Mouse (Mus musculus) MEL (cell line): ENCODE data around the gene Irf1. TPM values are rescaled to one million over a fixed set of nuclear protein-coding genes. Genes with fewer than 3 reads are reported as not detected.
A peak's percentile ranks its signal among the peaks of the same experiment; 100 is the strongest.

ENCODE experiments used
- DNase-seq: peaks from one replicate; pipeline ENCODE4 v3.0.0; 2011; ENCODE audit warnings: low read depth, low spot score
- H3K27ac ChIP-seq: 2 replicates; pipeline ENCODE4 v1.5.1; 2012; ENCODE audit warnings: low read depth, mild to moderate bottlenecking, control low read depth, low read length, moderate library complexity; ENCODE audit not compliant: control insufficient read depth
- H3K27me3 ChIP-seq, 2 experiments: fragments of 150-350 bp in 1 of 2; sonication (generic) in 1 of 2; 2 replicates each; pipeline ENCODE4 v1.6.1; 2012; ENCODE audit warnings: low read length in 2 of 2, mild to moderate bottlenecking in 2 of 2, improper control_type of control experiment in 1 of 2, moderate library complexity in 1 of 2; ENCODE audit not compliant: insufficient read depth in 2 of 2, control insufficient read depth in 1 of 2
- H3K36me3 ChIP-seq, 2 experiments: 2 replicates each; pipeline ENCODE4 v1.6.1; 2012 to 2014; ENCODE audit warnings: low read length in 2 of 2, improper control_type of control experiment in 1 of 2, inconsistent platforms in 1 of 2, mild to moderate bottlenecking in 1 of 2; ENCODE audit not compliant: insufficient read depth in 2 of 2, control insufficient read depth in 1 of 2
- H3K4me1 ChIP-seq, 2 experiments: fragments of 150-350 bp in 1 of 2; sonication (generic) in 1 of 2; 2 replicates each; pipeline ENCODE4 v1.6.1; 2012; ENCODE audit warnings: low read length in 2 of 2, improper control_type of control experiment in 1 of 2, mild to moderate bottlenecking in 1 of 2; ENCODE audit not compliant: insufficient read depth in 2 of 2, control insufficient read depth in 1 of 2
- H3K4me3 ChIP-seq, 2 experiments: fragments of 150-350 bp in 1 of 2; sonication (generic) in 1 of 2; 2 replicates each; pipeline ENCODE4 v1.5.1; 2012; ENCODE audit warnings: low read depth in 2 of 2, low read length in 2 of 2, mild to moderate bottlenecking in 2 of 2, moderate library complexity in 2 of 2, control low read depth in 1 of 2, improper control_type of control experiment in 1 of 2; ENCODE audit not compliant: control insufficient read depth in 1 of 2, insufficient read depth in 1 of 2
- H3K79me2 ChIP-seq: 2 replicates; pipeline ENCODE4 v1.6.1; 2012; ENCODE audit warnings: mild to moderate bottlenecking, low read length, moderate library complexity; ENCODE audit not compliant: control insufficient read depth, poor library complexity, insufficient read depth
- H3K9ac ChIP-seq: 2 replicates; pipeline ENCODE4 v1.6.1; 2012; ENCODE audit warnings: low read depth, mild to moderate bottlenecking, control low read depth, low read length, moderate library complexity; ENCODE audit not compliant: control insufficient read depth, poor library complexity, severe bottlenecking
- H3K9me3 ChIP-seq: fragments of 150-350 bp; sonication (generic); replicated peaks from 2 replicates; pipeline ENCODE4 v1.6.1; 2012; ENCODE audit warnings: mild to moderate bottlenecking, low read length, improper control_type of control experiment, moderate library complexity; ENCODE audit not compliant: insufficient read depth
- BHLHE40 ChIP-seq: IDR thresholded peaks from 2 replicates; pipeline ENCODE4 v1.6.1; 2012; ENCODE audit warnings: low read depth, mild to moderate bottlenecking, inconsistent platforms, low read length, improper control_type of control experiment, borderline replicate concordance
- CHD1 ChIP-seq: IDR thresholded peaks from 2 replicates; pipeline ENCODE4 v1.6.1; 2012; ENCODE audit warnings: low read depth, mild to moderate bottlenecking, inconsistent platforms, low read length, improper control_type of control experiment
- CHD2 ChIP-seq: IDR thresholded peaks from 2 replicates; pipeline ENCODE4 v1.6.1; 2011; ENCODE audit warnings: low read length, improper control_type of control experiment
- E2F4 ChIP-seq: IDR thresholded peaks from 2 replicates; pipeline ENCODE4 v1.6.1; 2011; ENCODE audit warnings: low read depth, low read length, improper control_type of control experiment, borderline replicate concordance
- ELF1 ChIP-seq: IDR thresholded peaks from 2 replicates; pipeline ENCODE4 v1.6.1; 2014; ENCODE audit warnings: low read depth, mild to moderate bottlenecking, inconsistent platforms, low read length, improper control_type of control experiment, moderate library complexity
- EP300 ChIP-seq, 2 experiments: IDR thresholded peaks; 2 replicates each; pipeline ENCODE4 v1.6.1; 2011; ENCODE audit warnings: improper control_type of control experiment in 2 of 2, low read length in 2 of 2, low read depth in 1 of 2, mild to moderate bottlenecking in 1 of 2
- ETS1 ChIP-seq: IDR thresholded peaks from 2 replicates; pipeline ENCODE4 v1.6.1; 2012; ENCODE audit warnings: low read depth, mild to moderate bottlenecking, inconsistent platforms, low read length, improper control_type of control experiment, moderate library complexity
- GABPA ChIP-seq: IDR thresholded peaks from 2 replicates; pipeline ENCODE4 v1.6.1; 2012; ENCODE audit warnings: low read depth, mild to moderate bottlenecking, inconsistent platforms, low read length, improper control_type of control experiment, moderate library complexity
- GATA1 ChIP-seq: IDR thresholded peaks from 2 replicates; pipeline ENCODE4 v1.6.1; 2011; ENCODE audit warnings: low read depth, low read length, improper control_type of control experiment
- HCFC1 ChIP-seq: IDR thresholded peaks from 2 replicates; pipeline ENCODE4 v1.6.1; 2012; ENCODE audit warnings: low read depth, mild to moderate bottlenecking, inconsistent platforms, low read length, improper control_type of control experiment, moderate library complexity
- JUND ChIP-seq: IDR thresholded peaks from 2 replicates; pipeline ENCODE4 v1.6.1; 2011; ENCODE audit warnings: low read depth, mild to moderate bottlenecking, improper control_type of control experiment, low read length
- KAT2A ChIP-seq: conservative IDR thresholded peaks from 2 replicates; pipeline ENCODE4 v1.6.1; 2012; ENCODE audit warnings: low read depth, low read length, improper control_type of control experiment, inconsistent platforms
- MAFK ChIP-seq: IDR thresholded peaks from 2 replicates; pipeline ENCODE4 v1.6.1; 2011; ENCODE audit warnings: low read depth, mild to moderate bottlenecking, low read length, improper control_type of control experiment, borderline replicate concordance
- MAX ChIP-seq: IDR thresholded peaks from 2 replicates; pipeline ENCODE4 v1.6.1; 2011; ENCODE audit warnings: low read length, improper control_type of control experiment
- MAZ ChIP-seq: IDR thresholded peaks from 2 replicates; pipeline ENCODE4 v1.6.1; 2012; ENCODE audit warnings: low read depth, mild to moderate bottlenecking, inconsistent platforms, low read length, improper control_type of control experiment
- MEF2A ChIP-seq: IDR thresholded peaks from 2 replicates; pipeline ENCODE4 v1.6.1; 2014; ENCODE audit warnings: low read depth, mild to moderate bottlenecking, inconsistent platforms, low read length, improper control_type of control experiment; ENCODE audit not compliant: poor library complexity, insufficient replicate concordance, severe bottlenecking; ENCODE audit errors: extremely low read depth
- MXI1 ChIP-seq: IDR thresholded peaks from 2 replicates; pipeline ENCODE4 v1.6.1; 2011; ENCODE audit warnings: mild to moderate bottlenecking, low read depth, low read length, improper control_type of control experiment
- MYB ChIP-seq: IDR thresholded peaks from 2 replicates; pipeline ENCODE4 v1.6.1; 2011; ENCODE audit warnings: mild to moderate bottlenecking, low read depth, low read length, improper control_type of control experiment
- MYC ChIP-seq: IDR thresholded peaks from 2 replicates; pipeline ENCODE4 v1.6.1; 2011; ENCODE audit warnings: low read depth, mild to moderate bottlenecking, low read length, improper control_type of control experiment, moderate library complexity
- NELFE ChIP-seq: IDR thresholded peaks from 2 replicates; pipeline ENCODE4 v1.6.1; 2011; ENCODE audit warnings: low read depth, low read length, improper control_type of control experiment
- NRF1 ChIP-seq: IDR thresholded peaks from 2 replicates; pipeline ENCODE4 v1.6.1; 2014; ENCODE audit warnings: low read depth, mild to moderate bottlenecking, inconsistent platforms, low read length, improper control_type of control experiment, moderate library complexity; ENCODE audit not compliant: poor library complexity, insufficient read depth, severe bottlenecking
- POLR2A ChIP-seq, 2 experiments: IDR thresholded peaks; 2 replicates each; pipeline ENCODE4 v1.6.1; 2011 to 2012; ENCODE audit warnings: low read length in 2 of 2, mild to moderate bottlenecking in 2 of 2, control low read depth in 1 of 2, improper control_type of control experiment in 1 of 2, low read depth in 1 of 2, moderate library complexity in 1 of 2; ENCODE audit not compliant: control insufficient read depth in 1 of 2, insufficient read depth in 1 of 2, poor library complexity in 1 of 2
- POLR2AphosphoS5 ChIP-seq: IDR thresholded peaks from 2 replicates; pipeline ENCODE4 v1.6.1; 2012; ENCODE audit warnings: low read depth, borderline replicate concordance, mild to moderate bottlenecking, inconsistent platforms, low read length, moderate library complexity, mixed read lengths
- RAD21 ChIP-seq: IDR thresholded peaks from 2 replicates; pipeline ENCODE4 v1.6.1; 2011; ENCODE audit warnings: mild to moderate bottlenecking, low read depth, low read length, improper control_type of control experiment
- RCOR1 ChIP-seq: IDR thresholded peaks from 2 replicates; pipeline ENCODE4 v1.6.1; 2012; ENCODE audit warnings: low read depth, mild to moderate bottlenecking, inconsistent platforms, low read length, improper control_type of control experiment
- SIN3A ChIP-seq: IDR thresholded peaks from 2 replicates; pipeline ENCODE4 v1.6.1; 2012; ENCODE audit warnings: low read length, improper control_type of control experiment, inconsistent platforms
- SMC3 ChIP-seq: IDR thresholded peaks from 2 replicates; pipeline ENCODE4 v1.6.1; 2011; ENCODE audit warnings: low read depth, low read length, improper control_type of control experiment
- TAL1 ChIP-seq: IDR thresholded peaks from 2 replicates; pipeline ENCODE4 v1.6.1; 2012; ENCODE audit warnings: mild to moderate bottlenecking, inconsistent platforms, low read length, moderate library complexity, mixed read lengths
- TBP ChIP-seq: IDR thresholded peaks from 2 replicates; pipeline ENCODE4 v1.8.0; 2011; ENCODE audit warnings: low read depth, low read length, improper control_type of control experiment
- TCF12 ChIP-seq: IDR thresholded peaks from 2 replicates; pipeline ENCODE4 v1.6.1; 2014; ENCODE audit warnings: low read depth, mild to moderate bottlenecking, inconsistent platforms, low read length, improper control_type of control experiment, moderate library complexity
- UBTF ChIP-seq: IDR thresholded peaks from 2 replicates; pipeline ENCODE4 v1.6.1; 2012; ENCODE audit warnings: low read depth, mild to moderate bottlenecking, inconsistent platforms, low read length, improper control_type of control experiment, moderate library complexity, borderline replicate concordance; ENCODE audit not compliant: insufficient read depth
- USF1 ChIP-seq: IDR thresholded peaks from 2 replicates; pipeline ENCODE4 v1.6.1; 2014; ENCODE audit warnings: low read depth, mild to moderate bottlenecking, inconsistent platforms, low read length, improper control_type of control experiment, moderate library complexity
- USF2 ChIP-seq, 2 experiments: IDR thresholded peaks; 2 replicates each; pipeline ENCODE4 v1.6.1; 2011 to 2012; ENCODE audit warnings: improper control_type of control experiment in 2 of 2, low read length in 2 of 2, borderline replicate concordance in 1 of 2, inconsistent platforms in 1 of 2, low read depth in 1 of 2, mild to moderate bottlenecking in 1 of 2; ENCODE audit not compliant: insufficient read depth in 1 of 2
- ZC3H11A ChIP-seq: IDR thresholded peaks from 2 replicates; pipeline ENCODE4 v1.6.1; 2012; ENCODE audit warnings: low read depth, mild to moderate bottlenecking, inconsistent platforms, low read length, improper control_type of control experiment
- ZMIZ1 ChIP-seq: IDR thresholded peaks from 2 replicates; pipeline ENCODE4 v1.6.1; 2012; ENCODE audit warnings: low read depth, mild to moderate bottlenecking, inconsistent platforms, low read length, improper control_type of control experiment, moderate library complexity
- ZNF384 ChIP-seq: IDR thresholded peaks from 2 replicates; pipeline ENCODE4 v1.6.1; 2012; ENCODE audit warnings: low read depth, mild to moderate bottlenecking, inconsistent platforms, low read length, improper control_type of control experiment
- polyA plus RNA-seq, 2 experiments: library from polyadenylated mRNA; stranded (reverse) in 1 of 2; unstranded in 1 of 2; fragments of >175 nt in 1 of 2; fragments of >200 nt in 1 of 2; gene quantifications; 2 replicates each; pipeline versions ENCODE4 v1.2.1 to v1.2.4; 2012; ENCODE audit warnings: low replicate concordance in 2 of 2, low read depth in 1 of 2; ENCODE audit not compliant: insufficient read length in 2 of 2, insufficient read depth in 1 of 2, missing spikeins in 1 of 2
- total RNA-seq: library from RNA; depleted of rRNA; stranded (reverse); fragments of 300-350 nt; gene quantifications from 2 replicates; pipeline ENCODE4 v1.2.3, GENCODE M21; 2012

Irf1 gene
- total and polyA plus RNA-seq, 3 experiments, result 0.73 to 1.9 TPM; not detected in 1

- peak; percentile 66 for DNase-seq
- Histone ChIP-seq H3K4me3 (no peak overlapping the region), H3K79me2 (no peaks in the 10 kb centered on the region), H3K36me3 (peaks cover 0 to 9% of the 10 kb centered on the region in 2 experiments; a peak in 2 of 4 replicates), H3K4me1 (peaks cover 7 to 17% of the 10 kb centered on the region in 2 experiments; a peak in 3 of 4 replicates), H3K27me3 (no peaks in the 10 kb centered on the region; a peak in 1 of 4 replicates), H3K9ac (no peak overlapping the region), H3K9me3 (no peaks in the 10 kb centered on the region), H3K27ac (no peak overlapping the region)
- TF ChIP-seq SIN3A (no peak), KAT2A (no peak), USF2 (IDR thresholded peaks at IDR 0.05; ENCODE audit: borderline replicate concordance in 1 of 2, insufficient read depth in 1 of 2, low read depth in 1 of 2, low read length in 2 of 2) (no peak), MAFK (peak; percentile 55; the same call in 1 of the 2 replicates), BHLHE40 (no peak), MYB (no peak), JUND (no peak), MYC (no peak), RAD21 (no peak), MAZ (no peak), NELFE (no peak), GABPA (peak; percentile 70; the same call in 1 of the 2 replicates), MAX (no peak), CHD2 (no peak), SMC3 (no peak), ZMIZ1 (no peak), TAL1 (peak; percentile 51; the same call in 1 of the 2 replicates), HCFC1 (no peak), MEF2A (no peak), MXI1 (no peak), ZC3H11A (no peak), TBP (no peak), POLR2A (IDR thresholded peaks at IDR 0.05; ENCODE audit: control insufficient read depth in 1 of 2, insufficient read depth in 1 of 2, low read depth in 1 of 2, low read length in 2 of 2, poor library complexity in 1 of 2) (no peak), ELF1 (no peak), E2F4 (no peak), USF1 (no peak), POLR2AphosphoS5 (no peak), ETS1 (peak; percentile 63), EP300 (IDR thresholded peaks at IDR 0.05; ENCODE audit: low read depth in 1 of 2, low read length in 2 of 2) (peak; percentile 42 to 60; a peak in 3 of 4 replicates), NRF1 (no peak), GATA1 (peak; percentile 60), UBTF (no peak), ZNF384 (no peak), TCF12 (peak; percentile 46; the same call in 1 of the 2 replicates), RCOR1 (0 out of 2 replicates have a peak, but pooled peaks have one; percentile 51), CHD1 (no peak)
Measured at GRCm38 (mm10) chr11:53779808-53780207, 10.0 kb downstream of the Irf1 start.
